Mouse (Mus musculus) cortical plate, adult 2 months (tissue): Measurements from ENCODE around the gene Ephb2.

Source experiments
- CTCF ChIP-seq: fragments of 200-500 bp; IDR thresholded peaks from 2 replicates; pipeline ENCODE4 v1.5.1; 2011; ENCODE audit warnings: mild to moderate bottlenecking, control low read depth, low read length; ENCODE audit not compliant: insufficient read depth; ENCODE audit errors: extremely low read depth
- POLR2A ChIP-seq: fragments of 200-500 bp; IDR thresholded peaks from 2 replicates; pipeline ENCODE4 v1.6.1; 2011; ENCODE audit warnings: mild to moderate bottlenecking, low read length, control low read depth; ENCODE audit not compliant: insufficient read depth; ENCODE audit errors: extremely low read depth

- TF ChIP-seq CTCF (no peak), POLR2A (no peak)
Observed at GRCm38 (mm10) chr4:136775903-136776302, 59.9 kb downstream of the Ephb2 start.
